Mouse (Mus musculus): ENCODE results near the gene Mrps25. TPM values are rescaled to one million over a fixed set of nuclear protein-coding genes. Genes with fewer than 3 reads are reported as not detected.

Mrps25 gene
- total RNA-seq, 2 experiments from 2014 or later: 55.7 to 56.8 TPM

- no peak for DNase-seq
These were observed 59.3 kb downstream of the Mrps25 start for GRCm38 (mm10) chr6:92124547-92124946.

Other genes with a start within 250 kb of the Mrps25 start
- gene Fgd5, start 205.2 kb downstream of the Mrps25 start, total RNA-seq (2021): 10 to 100 TPM; 24.8 to 26.4 TPM
- 10 to 100 TPM; 43.6 to 46.4 TPM for gene Nr2c2, start 92.6 kb downstream of the Mrps25 start, total RNA-seq (2021)
- gene Rbsn, start 30.9 kb upstream of the Mrps25 start, total RNA-seq (2021): 10 to 100 TPM; 16.1 to 21.5 TPM
- gene Trh, start 60.6 kb upstream of the Mrps25 start, total RNA-seq (2021): not detected